Mouse (Mus musculus) heart, embryonic 10.5 days (tissue): Measurements from ENCODE around the gene Klf4. TPM values are rescaled to one million over a fixed set of nuclear protein-coding genes. Genes with fewer than 3 reads are reported as not detected.

Source experiments
- polyA plus RNA-seq: library from polyadenylated mRNA; unstranded; fragments of >200 nt; fragmentation: Nextera tagmentation; extraction: Ambion mirVana; gene quantifications from 2 replicates; pipeline ENCODE4 v1.2.1, GENCODE M21; 2016

Gene Klf4
- polyA plus RNA-seq, 1 experiment from 2014 or later, result 2.1 TPM

Other genes starting within 250 kb of the Klf4 start
- gene Rad23b, start 182.4 kb downstream of the Klf4 start, polyA plus RNA-seq, result 64.8 and 85.9 TPM in 2 replicates